Mouse (Mus musculus): ENCODE measurements at regions not wholly inside any gene's neighbourhood (a gene's known extent, or its start where the extent isn't known, plus 50 kb on each side); places are given as distances from the start of the nearest gene placed in this dataset.

DNA sequence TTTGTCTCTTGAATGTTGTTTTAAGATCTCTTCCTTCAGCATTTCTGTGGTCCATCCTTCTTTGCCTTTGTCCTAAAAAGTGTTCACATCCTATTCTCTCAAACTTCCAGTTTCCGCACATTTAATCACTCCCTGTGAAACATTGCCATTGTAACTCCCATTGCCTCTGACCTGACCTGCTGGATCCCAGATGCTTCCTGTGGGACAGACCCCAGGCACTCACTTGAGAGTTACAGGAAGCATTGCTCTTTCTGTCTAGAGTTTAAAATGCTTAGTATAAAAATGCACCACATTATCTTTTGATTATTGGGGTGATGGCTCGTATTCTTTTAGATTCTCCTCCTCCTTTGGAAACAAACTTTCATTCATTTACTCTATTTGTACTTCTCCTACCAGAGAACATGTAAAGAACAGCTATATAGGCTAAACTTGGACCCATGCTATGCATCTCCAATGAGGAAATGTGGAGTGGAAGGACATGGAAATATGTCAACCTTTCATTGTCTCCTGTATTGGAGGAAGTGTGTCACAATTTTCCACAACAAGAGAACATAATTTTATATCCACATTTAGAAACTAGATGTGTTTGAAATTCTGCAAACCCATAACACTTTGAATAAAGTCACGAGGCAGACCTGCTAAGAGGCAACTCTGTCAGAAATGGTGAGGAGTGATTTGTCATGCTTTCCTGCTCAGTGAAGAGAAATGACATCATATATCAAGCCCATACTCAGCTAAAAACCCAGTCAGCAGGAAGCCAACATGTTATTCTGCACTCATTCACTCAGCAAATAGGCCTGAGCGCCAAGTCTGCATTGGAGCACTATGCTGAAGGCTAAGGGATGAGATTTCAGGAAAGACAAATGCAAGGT, 308.8 kb upstream of the Marcks start:
- in situ Hi-C loops (cut with MboI) = no loop called here

- in situ Hi-C loops (cut with MboI) = no loop called here
Measured at GRCm38 (mm10) chr10:37439863-37440613, 301.3 kb upstream of the Marcks start.

DNA sequence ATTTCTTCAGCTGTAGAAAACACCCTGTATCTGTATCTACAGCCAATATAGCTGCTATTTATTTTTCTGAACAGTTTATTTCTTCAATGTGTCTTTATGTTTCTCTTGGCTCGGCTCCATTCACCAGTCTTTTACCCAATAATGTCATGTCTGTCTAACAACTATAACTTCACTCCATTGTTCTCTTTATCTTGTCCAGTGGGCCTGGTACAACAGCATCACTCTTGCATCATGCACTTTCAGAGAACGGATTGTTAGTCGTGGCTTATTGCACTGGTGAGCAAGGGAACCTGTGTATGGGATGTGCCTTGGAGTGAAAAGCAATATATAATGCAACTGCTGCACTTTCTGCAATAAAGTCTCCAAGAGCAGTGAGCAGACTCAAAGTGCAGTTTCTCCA, 299.6 kb upstream of the Marcks start:
- in situ Hi-C loops (cut with MboI) = no loop called here

DNA sequence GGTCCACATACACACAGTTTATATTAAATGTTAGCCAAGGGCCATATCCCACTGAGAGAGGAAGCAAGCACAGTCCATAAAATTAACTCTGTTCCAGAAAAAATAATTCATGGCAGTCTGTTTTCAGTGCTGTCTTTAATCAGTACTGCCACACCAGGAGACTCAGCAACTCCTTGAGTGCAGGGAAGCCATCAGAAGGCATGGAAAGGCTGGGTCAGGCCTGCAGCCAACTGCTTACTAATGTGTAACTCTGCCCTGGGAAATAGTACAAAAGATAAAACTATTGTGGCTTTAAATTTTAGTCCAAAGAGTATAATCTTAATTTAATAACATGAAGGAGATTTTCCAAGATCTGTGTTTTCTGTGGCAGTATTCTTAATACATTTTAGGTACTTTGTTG, 298.1 kb upstream of the Marcks start:
- in situ Hi-C loops (cut with MboI) = no loop called here

- in situ Hi-C loops (cut with MboI) = no loop called here
Measured at GRCm38 (mm10) chr10:37434229-37434628, 295.5 kb upstream of the Marcks start.

DNA sequence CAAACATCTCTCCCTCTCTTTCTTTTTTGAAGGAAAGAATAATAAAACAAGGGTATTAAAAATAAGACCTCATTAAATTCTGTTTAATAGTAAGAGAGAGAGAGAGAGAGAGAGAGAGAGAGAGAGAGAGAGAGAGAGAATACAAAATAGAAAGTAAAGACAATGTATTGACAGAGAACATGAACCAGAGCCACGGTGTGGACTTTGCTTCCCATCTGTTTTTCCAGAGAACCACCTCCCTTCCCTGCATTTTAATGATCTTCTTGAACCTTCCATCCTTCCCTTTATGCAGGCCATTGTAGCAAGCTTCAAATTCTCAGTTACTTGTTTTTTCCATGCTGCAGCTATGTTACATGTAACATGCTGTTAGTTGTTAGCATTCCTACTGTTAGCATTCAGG, 284.3 kb upstream of the Marcks start:
- in situ Hi-C loops (cut with MboI) = no loop called here

DNA sequence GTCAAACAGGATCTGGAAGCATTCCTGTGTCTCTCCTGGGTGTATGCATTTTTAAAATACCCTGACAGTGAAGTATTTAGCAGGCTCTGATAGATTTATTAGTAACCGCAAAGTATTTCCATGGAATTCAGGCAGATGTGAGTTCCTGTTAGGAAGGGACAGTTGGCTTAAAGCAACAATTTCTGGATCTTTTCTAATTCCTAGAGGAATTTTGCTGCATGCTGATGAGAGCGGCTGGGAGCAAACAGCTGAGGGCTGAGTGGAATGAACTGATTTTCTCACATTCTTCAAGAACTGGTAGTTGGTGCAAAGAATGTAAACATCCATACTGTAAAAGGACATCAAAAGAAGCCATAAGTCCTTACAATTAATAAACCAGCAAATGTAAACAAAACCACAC, 283.9 kb upstream of the Marcks start:
- in situ Hi-C loops (cut with MboI) = no loop called here

GRCm38 (mm10) chr10:37416321-37416720, 277.6 kb upstream of the Marcks start:
- in situ Hi-C loops (cut with MboI) = no loop called here

- in situ Hi-C loops (cut with MboI) = no loop called here
Measured at GRCm38 (mm10) chr10:37412401-37412800, 273.7 kb upstream of the Marcks start.

DNA sequence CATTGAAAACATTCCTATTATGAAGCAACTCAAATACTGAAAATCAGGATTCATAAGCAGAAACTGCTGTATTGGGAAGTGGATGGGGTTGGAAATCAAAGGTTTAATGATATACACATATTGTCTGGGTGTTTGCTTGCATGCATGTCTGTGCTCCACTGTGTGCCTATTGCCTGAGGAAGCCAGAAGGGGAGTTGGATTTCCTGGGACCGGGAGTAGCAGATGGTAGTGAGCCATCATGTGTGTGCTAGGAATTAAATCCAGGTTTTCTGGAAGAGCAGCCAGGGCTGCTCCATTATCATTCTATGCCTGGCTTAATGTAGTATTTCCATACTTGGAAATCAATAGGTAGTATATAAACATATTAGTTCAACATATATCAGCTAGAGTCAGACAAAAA, 271.0 kb upstream of the Marcks start:
- in situ Hi-C loops (cut with MboI) = no loop called here

DNA sequence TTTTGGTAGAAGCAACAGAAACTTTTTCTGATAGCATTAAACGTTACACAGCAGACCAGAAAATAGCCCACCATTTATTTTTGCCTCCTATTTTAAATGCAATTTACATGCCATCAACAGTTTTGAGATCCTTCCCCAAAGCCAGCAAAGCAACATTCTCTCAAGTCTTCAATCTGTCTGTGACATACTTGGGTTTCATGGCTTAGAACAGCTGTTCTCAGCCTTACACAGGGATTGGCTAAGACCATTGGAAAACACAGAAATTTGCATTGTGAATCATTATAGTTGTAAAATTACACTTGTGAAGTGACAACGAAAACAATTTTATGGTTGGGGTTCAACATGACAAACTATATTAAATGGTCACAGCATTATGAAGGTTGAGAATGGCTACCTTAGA, 268.8 kb upstream of the Marcks start:
- in situ Hi-C loops (cut with MboI) = no loop called here

GRCm38 (mm10) chr10:37404933-37405332, 266.2 kb upstream of the Marcks start:
- in situ Hi-C loops (cut with MboI) = no loop called here

GRCm38 (mm10) chr10:37404407-37404806, 265.7 kb upstream of the Marcks start:
- in situ Hi-C loops (cut with MboI) = no loop called here

- in situ Hi-C loops (cut with MboI) = no loop called here
Measured at GRCm38 (mm10) chr10:37402376-37402775, 263.7 kb upstream of the Marcks start.

GRCm38 (mm10) chr10:37400991-37401390, 262.3 kb upstream of the Marcks start:
- in situ Hi-C loops (cut with MboI) = no loop called here

DNA sequence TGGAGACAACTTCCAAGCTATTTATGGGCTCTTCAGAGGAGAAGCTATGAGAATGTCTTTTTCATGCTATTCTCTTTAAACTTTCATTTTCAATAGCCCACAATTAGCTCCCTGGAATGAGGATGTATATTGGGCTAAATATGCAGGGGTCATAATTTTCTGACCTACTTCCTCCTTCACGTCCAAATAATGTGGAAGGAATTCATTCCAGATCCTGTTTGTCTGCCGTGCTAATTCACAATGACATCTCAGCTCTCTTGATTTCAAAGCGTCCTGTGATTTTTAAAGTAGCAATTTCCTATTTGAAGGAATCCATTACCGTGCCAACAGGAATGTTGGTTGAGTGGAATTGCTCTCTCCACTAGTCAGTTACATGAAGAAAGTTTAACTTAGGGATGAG, 261.7 kb upstream of the Marcks start:
- in situ Hi-C loops (cut with MboI) = no loop called here

DNA sequence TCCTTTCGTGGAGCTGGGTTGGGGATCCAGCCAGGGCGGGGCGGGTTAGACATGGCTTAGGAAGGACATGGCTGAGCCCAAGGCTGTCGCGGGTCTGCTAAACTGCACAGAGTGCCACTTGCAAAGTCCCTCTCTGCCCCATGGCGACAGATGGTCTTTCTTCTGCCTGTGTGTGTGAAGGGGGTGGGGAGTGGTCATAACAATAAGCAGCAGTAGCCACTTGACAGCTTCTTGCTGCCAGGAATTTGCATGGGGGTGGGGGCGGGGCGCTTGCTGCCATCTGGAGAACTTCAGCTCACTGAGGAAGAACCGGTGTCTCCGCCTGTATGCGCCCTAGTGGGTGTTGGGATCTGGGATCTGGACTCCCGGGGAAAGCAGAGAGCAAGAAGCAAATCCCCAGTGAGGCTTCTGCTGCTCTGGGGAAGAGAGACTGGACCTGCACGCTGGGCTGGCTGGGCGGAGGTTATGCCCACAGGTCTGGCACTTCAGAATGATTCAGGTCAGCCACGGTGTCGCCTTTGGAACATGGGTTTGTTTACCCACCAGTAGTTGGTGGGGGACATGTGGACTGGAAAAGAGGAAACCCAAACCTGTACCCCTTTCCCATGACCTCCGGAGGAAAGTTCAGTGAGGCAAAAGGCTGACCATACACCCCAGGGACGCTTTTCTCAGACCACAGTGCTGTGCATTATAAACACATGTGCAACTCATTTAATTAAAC, 258.7 kb upstream of the Marcks start:
- in situ Hi-C loops (cut with MboI) = no loop called here

- in situ Hi-C loops (cut with MboI) = no loop called here
Measured at GRCm38 (mm10) chr10:37390011-37390410, 251.3 kb upstream of the Marcks start.

- in situ Hi-C loops (cut with MboI) = no loop called here
Measured at GRCm38 (mm10) chr10:37386216-37386615, 247.5 kb upstream of the Marcks start.

GRCm38 (mm10) chr10:37380024-37380423, 241.3 kb upstream of the Marcks start:
- in situ Hi-C loops (cut with MboI) = no loop called here

- in situ Hi-C loops (cut with MboI) = no loop called here
Measured at GRCm38 (mm10) chr10:37378002-37378702, 239.4 kb upstream of the Marcks start.
